Mouse (Mus musculus) neural tube, postnatal 0 days (tissue): ENCODE data around the gene Tagln3. TPM values are rescaled to one million over a fixed set of nuclear protein-coding genes. Genes with fewer than 3 reads are reported as not detected.

Source experiments
- polyA plus RNA-seq: library from polyadenylated mRNA; unstranded; fragments of >200 nt; fragmentation: Nextera tagmentation; extraction: Ambion mirVana; gene quantifications from 2 replicates; pipeline ENCODE4 v1.2.1, GENCODE M21; 2015

The Tagln3 gene
- 357 and 402 TPM in 2 replicates for polyA plus RNA-seq

DNA sequence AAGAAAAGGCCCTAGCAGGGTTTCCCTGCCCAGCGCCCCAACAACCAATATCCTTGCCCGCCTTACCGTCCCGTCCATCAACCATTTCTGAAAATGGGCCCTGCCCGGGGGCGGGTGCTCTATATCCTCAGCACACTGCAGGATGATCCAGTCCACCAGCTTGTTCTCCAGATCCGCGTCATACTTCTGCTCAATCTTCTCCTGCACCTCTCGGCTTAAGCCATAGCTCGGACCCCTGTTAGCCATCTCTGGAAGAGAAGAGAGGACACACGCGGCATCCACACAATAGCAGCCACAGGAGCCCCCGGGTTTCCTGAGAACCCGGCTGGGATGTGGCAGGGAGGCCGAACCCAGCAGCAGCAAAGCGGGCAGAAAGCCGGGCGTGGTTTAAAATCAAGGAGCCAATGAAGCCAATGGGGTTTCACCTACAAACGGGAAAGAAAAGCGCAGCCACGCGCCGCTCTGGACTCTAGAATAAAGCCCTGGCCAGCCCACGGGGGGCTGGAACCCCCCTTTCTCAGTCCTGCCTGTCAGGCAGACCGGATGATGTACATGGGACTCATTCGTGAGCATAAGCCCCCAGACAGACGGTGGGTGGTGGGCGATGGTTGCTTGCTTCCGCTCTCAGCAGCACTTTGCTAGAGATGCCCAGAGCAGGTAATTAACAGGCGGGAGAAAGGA, at the start of gene Tagln3:
Gene Tagln3 (minus strand): TSS at position 548 of the 681 bp plus-strand sequence.

DNA sequence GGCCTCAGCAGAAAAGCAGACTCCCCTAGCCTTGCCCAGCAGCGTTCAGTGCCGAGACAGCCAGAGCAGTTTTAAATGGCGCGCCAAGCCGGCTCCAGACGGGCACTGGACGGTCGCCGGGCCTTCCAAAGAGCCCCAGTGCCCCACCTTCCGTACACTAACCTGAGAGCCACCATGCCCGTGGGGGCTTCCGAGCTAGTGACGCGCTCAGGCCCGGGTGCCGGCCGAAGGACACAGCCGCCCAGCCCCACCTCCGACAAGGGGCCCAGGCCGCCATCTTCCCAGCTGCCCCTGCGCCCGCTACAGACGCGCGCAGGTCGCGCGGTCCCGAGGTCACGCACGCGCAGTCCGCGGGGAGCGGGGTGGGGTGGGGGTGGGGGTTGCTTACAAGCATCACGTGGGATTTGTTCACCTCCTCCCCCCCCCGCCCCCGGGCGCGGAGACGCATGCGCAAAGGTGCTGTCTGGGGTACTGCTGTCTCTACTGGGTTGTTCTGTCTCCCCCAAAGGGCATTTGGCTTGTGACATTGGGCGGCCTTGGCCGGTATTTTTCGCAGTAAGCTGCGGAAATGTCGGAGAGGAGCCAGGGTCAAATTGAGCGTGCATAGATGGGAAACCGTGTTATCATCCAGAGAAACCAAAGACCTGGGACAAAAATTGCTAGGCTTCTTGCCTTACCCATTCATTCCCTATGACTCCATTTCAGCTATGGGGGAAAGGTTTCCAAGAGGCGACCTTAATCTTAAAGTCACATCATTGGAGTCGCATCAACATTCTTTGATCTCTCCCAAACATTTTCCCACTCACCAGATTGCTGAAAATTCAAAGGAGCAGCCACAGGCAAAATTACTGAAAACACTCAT, 18.4 kb upstream of the Tagln3 start, which contains the start of gene Abhd10:
Gene Abhd10 (minus strand): TSS at position 341 of the 862 bp plus-strand sequence.

DNA sequence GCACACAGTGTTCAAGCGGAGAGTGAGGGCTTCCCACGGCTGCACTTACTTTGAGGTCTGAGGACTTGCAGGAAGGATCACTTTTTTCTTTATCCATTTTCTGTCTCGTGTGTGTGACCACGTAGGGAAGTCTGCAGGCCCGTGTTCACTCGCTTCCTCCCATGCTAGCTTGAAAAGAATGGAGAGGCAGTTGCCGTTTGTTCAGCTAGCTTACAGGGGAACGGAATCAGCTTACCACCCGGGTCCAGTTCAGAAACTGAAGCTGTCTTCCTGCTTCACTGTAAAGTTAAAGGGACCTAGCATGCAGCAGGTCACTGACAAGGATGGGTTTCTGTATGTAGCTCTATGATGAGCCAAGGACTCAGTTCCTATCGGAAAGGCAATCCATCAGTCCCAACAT, 30.9 kb downstream of the Tagln3 start, which contains the start of gene Tmprss7:
Gene Tmprss7 (minus strand): TSS at position 101 of the 400 bp plus-strand sequence.

Other genes with a start within 250 kb of the Tagln3 start
- not detected in 2 replicates for gene Gm609, start 231.6 kb downstream of the Tagln3 start, polyA plus RNA-seq
- gene Gm17783, start 192.6 kb downstream of the Tagln3 start, polyA plus RNA-seq = not detected in 2 replicates
- gene Slc9c1, start 189.3 kb downstream of the Tagln3 start, polyA plus RNA-seq = not detected in 2 replicates
- not detected in 2 replicates for gene Gcsam, start 114.2 kb downstream of the Tagln3 start, polyA plus RNA-seq
- gene BC016579, start 70.5 kb downstream of the Tagln3 start, polyA plus RNA-seq = 0.12 TPM in 1 of 2 replicates, not detected in the other
- gene Tmprss7, start 30.9 kb downstream of the Tagln3 start, polyA plus RNA-seq = 0.57 and 0.70 TPM in 2 replicates
- gene Abhd10, start 18.3 kb upstream of the Tagln3 start, polyA plus RNA-seq = 35.7 and 39.1 TPM in 2 replicates
- gene Phldb2, start 229.0 kb upstream of the Tagln3 start, polyA plus RNA-seq = 6.6 TPM in 2 replicates